Mouse (Mus musculus) heart, postnatal 25 days (tissue): Measurements from ENCODE around the gene Zfp189. TPM values are rescaled to one million over a fixed set of nuclear protein-coding genes. Genes with fewer than 3 reads are reported as not detected.
A peak's percentile ranks its signal among the peaks of the same experiment; 100 is the strongest.

ENCODE experiments used
- DNase-seq: peaks from one replicate; pipeline ENCODE4 v3.0.0; 2022; ENCODE audit warnings: low spot score
- intact Hi-C: fragments of 180-260 bp; cut with DNase I; formaldehyde crosslinking; loops from one replicate; pipeline ENCODE4 v1.15.1; 2025
- total RNA-seq, 2 experiments: library from RNA; stranded (reverse); gene quantifications; 2 replicates each; pipeline ENCODE4 v1.2.3; 2021

The Zfp189 gene
- total RNA-seq, 2 experiments from 2014 or later, result 4.9 to 6.4 TPM

GRCm38 (mm10) chr4:49535675-49536294 lies 14.8 kb downstream of the Zfp189 start:
- intact Hi-C loops, result no loop called here
- DNase-seq, result no peak

- no peak for DNase-seq
- intact Hi-C loops, result no loop called here
Observed at GRCm38 (mm10) chr4:49536671-49537070, 15.7 kb downstream of the Zfp189 start.

GRCm38 (mm10) chr4:49539665-49540064 lies 18.7 kb downstream of the Zfp189 start:
- intact Hi-C loops, result no loop called here
- DNase-seq, result no peak

- DNase-seq, result no peak
- intact Hi-C loops, result no loop called here
Observed at GRCm38 (mm10) chr4:49540966-49541365, 20.0 kb downstream of the Zfp189 start.

- intact Hi-C loops, result no loop called here
- DNase-seq, result no peak
Observed at GRCm38 (mm10) chr4:49546026-49546425, 25.1 kb downstream of the Zfp189 start.

GRCm38 (mm10) chr4:49546873-49547543 lies 26.0 kb downstream of the Zfp189 start:
- intact Hi-C loops, result no loop called here

GRCm38 (mm10) chr4:49547544-49548219 lies 26.7 kb downstream of the Zfp189 start:
- intact Hi-C loops, result no loop called here
- no peak for DNase-seq

More at GRCm38 (mm10) chr4:49546873-49547543, 26.0 kb downstream of the Zfp189 start:
- DNase-seq, result no peak

- no peak for DNase-seq
- intact Hi-C loops, result no loop called here
Observed at GRCm38 (mm10) chr4:49549383-49549782, 28.4 kb downstream of the Zfp189 start, which contains the start of gene Aldob. Gene Aldob (minus strand): TSS chr4:49549546.

- DNase-seq, result no peak
- intact Hi-C loops, result no loop called here
Observed at GRCm38 (mm10) chr4:49553380-49553779, 32.4 kb downstream of the Zfp189 start.

- no peak for DNase-seq
- intact Hi-C loops, result no loop called here
Observed at GRCm38 (mm10) chr4:49557375-49557774, 36.4 kb downstream of the Zfp189 start.

GRCm38 (mm10) chr4:49558181-49558580 lies 37.2 kb downstream of the Zfp189 start:
- intact Hi-C loops, result no loop called here
- DNase-seq, result no peak

GRCm38 (mm10) chr4:49559915-49560772 lies 39.2 kb downstream of the Zfp189 start:
- DNase-seq, result peak; percentile 33
- intact Hi-C loops, result no loop called here

GRCm38 (mm10) chr4:49567613-49568012 lies 46.6 kb downstream of the Zfp189 start:
- intact Hi-C loops, result loop anchor here (1.0 to 2.0 kb wide), 2 partner anchors 29 to 60 kb away; partner anchors contain the start of gene Tmem246
- no peak for DNase-seq

- DNase-seq, result no peak
- intact Hi-C loops, result no loop called here
Observed at GRCm38 (mm10) chr4:49572194-49572593, 51.2 kb downstream of the Zfp189 start.

Other genes starting within 250 kb of the Zfp189 start
- not detected for gene Acnat2, start 113.0 kb upstream of the Zfp189 start, total RNA-seq
- gene Acnat1, start 47.3 kb upstream of the Zfp189 start, total RNA-seq, result not detected
- not detected for gene Baat, start 14.6 kb upstream of the Zfp189 start, total RNA-seq
- gene Mrpl50, start 83 bp upstream of the Zfp189 start, total RNA-seq, result 10 to 100 TPM; 46.1 to 47.0 TPM
- under 1 TPM in 1 of 2 experiments, not detected in 1; 0.14 TPM for gene Aldob, start 28.4 kb downstream of the Zfp189 start, total RNA-seq
- gene Tmem246, start 76.7 kb downstream of the Zfp189 start, total RNA-seq, result 10 to 100 TPM; 49.3 to 51.8 TPM
- 10 to 100 TPM; 36.2 to 36.3 TPM for gene Rnf20, start 110.8 kb downstream of the Zfp189 start, total RNA-seq
- not detected for gene Ppp3r2, start 160.8 kb downstream of the Zfp189 start, total RNA-seq